Mouse (Mus musculus) thymus, adult 18-20 months (tissue): Measurements from ENCODE around the gene Tmem139.

ENCODE experiments used
- DNase-seq, 2 experiments: peaks; one replicate each; pipeline ENCODE4 v3.0.0; 2022; ENCODE audit warnings: mixed read lengths in 2 of 2

The Tmem139 gene

GRCm38 (mm10) chr6:42282865-42283528 is 21.2 kb downstream of the Tmem139 start:
- DNase-seq: no peak

GRCm38 (mm10) chr6:42286448-42286847 is 24.7 kb downstream of the Tmem139 start, which contains the start of gene Clcn1:
Clcn1 (plus strand) TSS chr6:42286685.
- no peak for DNase-seq

- no peak for DNase-seq
These were observed 25.8 kb downstream of the Tmem139 start for GRCm38 (mm10) chr6:42287562-42287961.

- no peak for DNase-seq
These were observed 31.6 kb downstream of the Tmem139 start for GRCm38 (mm10) chr6:42293327-42293726.

- DNase-seq: no peak
These were observed 33.9 kb downstream of the Tmem139 start for GRCm38 (mm10) chr6:42295549-42296094.

- no peak for DNase-seq
These were observed 37.6 kb downstream of the Tmem139 start for GRCm38 (mm10) chr6:42299362-42299761.

- DNase-seq: no peak
These were observed 48.1 kb downstream of the Tmem139 start for GRCm38 (mm10) chr6:42309816-42310378.

GRCm38 (mm10) chr6:42310427-42311053 is 48.8 kb downstream of the Tmem139 start:
- no peak for DNase-seq
